Mouse (Mus musculus): ENCODE data around the gene Saysd1.

The Saysd1 gene

GRCm38 (mm10) chr14:20162686-20163085 is 24.4 kb upstream of the Saysd1 start:
- DNase-seq (ENCODE audit: low spot score) = no peak

DNA sequence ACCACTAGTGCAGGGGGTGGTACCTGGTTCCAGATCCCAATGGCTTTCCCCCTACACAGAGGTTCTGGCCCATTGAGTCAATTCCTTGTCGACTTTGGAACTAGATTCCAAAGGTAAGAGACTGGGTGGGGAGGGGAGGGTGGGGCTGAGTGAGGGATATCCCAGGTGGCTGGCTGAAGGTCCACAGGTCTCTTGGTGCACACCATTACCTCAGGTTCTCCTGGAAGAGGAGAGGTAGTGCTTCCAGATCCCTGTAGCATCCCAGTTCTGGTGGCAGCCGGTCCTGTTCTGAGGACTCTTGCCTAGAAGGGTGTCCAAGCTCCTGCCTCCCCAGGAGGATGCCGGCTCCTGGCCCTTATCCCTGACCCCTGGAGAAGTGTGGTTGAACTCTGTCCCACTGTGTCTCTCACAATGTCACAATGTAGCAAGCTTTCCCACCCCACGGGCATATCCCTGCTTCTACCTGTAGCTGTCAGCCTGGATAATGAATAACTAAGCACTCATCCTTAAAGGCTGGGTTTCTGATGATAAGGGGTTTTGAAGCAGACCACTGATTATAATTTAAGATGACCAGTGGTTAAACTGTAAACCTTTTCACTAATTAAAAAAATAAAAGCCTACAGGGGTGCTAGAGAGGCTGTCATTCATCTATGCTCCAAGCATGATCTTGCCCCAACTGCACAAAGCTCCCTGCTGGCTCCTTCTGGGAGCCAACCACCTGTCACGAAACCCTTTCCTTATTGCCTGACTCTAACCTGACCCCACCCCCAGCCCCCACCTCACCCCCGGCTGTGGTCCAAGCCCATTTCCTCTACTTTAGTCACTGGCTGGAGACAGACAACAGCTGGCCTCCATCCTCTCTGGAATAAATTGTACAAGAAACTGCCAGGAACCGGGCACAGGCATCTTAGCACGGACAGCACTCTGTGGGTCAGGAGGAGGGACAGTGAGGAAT is 20.7 kb upstream of the Saysd1 start:
- DNase-seq (ENCODE audit: low spot score) = no peak

DNA sequence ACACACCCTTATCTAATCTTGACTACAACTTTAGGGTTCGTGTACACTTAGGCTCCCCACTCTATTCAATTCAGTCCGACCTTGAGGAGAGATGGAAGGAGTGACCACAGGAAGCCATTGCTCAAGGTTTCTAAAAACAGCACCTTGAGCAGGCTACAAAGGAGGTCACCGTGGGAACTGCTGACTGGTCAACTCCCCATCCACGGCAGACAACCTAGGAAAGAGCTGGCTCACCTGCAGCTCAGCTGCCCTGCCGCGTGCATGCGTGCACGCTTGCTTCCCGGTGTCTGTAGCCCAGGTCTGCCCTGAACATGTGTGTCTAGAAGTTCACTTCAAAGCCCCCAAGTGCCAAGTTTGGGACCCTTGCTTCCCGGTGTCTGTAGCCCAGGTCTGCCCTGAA is 19.3 kb upstream of the Saysd1 start:
- no peak for DNase-seq (ENCODE audit: low spot score)

DNA sequence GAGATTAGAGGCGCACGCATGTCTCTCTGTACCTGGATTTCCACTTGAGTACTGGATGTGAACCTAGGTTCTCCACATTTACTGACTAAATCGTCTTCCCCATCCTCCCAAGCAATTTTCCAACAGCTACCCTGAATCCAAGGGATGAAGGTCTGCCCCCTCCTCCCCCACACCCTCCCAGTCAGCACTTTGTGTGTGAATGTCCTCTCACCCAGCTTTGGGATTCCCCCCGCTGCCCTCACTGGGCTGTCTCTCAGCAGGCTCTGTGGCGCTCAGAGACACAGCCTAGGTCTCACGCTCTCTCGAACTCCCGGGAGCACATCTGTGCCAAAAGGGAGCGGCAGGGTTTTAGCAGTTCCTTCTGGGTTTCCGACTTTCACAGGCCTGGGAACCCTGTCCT is 17.4 kb upstream of the Saysd1 start:
- no peak for DNase-seq (ENCODE audit: low spot score)

GRCm38 (mm10) chr14:20154937-20155336 is 16.6 kb upstream of the Saysd1 start:
- no peak for DNase-seq (ENCODE audit: low spot score)

DNA sequence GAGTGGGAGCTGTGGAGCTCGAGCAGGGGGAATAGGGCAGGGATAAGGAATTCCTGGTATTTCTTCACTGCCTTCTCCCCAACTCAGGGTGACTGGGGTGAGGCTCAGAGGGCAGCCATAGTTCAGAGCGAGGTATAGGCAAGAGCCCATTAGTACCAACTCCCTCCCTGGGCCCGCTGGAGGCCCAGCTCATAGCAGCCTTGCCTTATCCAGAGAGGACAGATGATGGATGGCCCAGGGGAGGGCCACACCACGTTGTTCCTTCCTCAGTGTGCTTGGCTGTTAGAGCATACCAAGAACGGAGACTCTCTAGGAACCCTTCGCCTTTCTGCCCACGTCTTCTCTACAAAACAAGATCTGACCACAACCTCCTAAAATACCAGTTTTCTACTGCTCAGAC is 15.9 kb upstream of the Saysd1 start:
- DNase-seq (ENCODE audit: low spot score) = no peak

GRCm38 (mm10) chr14:20149127-20150080 is 11.1 kb upstream of the Saysd1 start:
- DNase-seq (ENCODE audit: low spot score) = no peak

DNA sequence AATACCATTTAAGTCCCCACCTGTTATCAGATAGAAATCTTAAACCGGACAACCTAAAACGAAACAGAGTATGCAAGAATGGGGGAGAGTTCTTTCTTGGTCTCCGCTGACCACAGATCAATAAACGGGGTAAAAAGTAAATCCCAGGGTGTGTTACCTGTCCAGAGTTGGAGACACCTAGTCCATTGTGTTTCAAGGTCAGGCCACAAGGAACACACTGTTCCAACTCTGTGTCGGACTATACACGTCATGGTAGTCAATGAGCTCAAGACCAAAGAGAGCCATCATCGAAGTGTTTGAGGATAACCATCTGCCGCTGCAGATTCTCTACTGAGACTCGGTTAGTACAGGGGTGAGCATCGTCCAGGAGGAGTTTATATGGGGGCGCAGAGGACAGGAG is 10.2 kb upstream of the Saysd1 start:
- no peak for DNase-seq (ENCODE audit: low spot score)

DNA sequence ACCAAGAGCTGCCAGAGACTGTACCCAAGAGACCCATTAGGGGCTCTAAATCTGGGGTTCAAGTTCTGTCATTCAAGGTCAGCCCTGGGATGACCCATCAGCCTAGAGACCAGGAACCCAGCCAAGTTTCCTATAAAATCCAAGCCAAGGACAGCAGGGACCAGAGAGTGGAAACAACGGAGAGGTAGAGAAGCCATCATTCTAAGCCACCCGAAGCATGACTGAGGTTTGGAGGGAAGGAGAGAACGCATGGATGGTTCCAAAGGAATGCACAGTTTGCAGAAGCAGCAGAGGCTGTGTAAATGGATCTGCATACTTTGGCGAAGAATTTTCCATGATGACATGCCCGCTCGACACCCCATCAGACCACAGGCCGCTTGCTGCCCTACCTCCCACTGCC is 9.5 kb upstream of the Saysd1 start:
- no peak for DNase-seq (ENCODE audit: low spot score)

DNA sequence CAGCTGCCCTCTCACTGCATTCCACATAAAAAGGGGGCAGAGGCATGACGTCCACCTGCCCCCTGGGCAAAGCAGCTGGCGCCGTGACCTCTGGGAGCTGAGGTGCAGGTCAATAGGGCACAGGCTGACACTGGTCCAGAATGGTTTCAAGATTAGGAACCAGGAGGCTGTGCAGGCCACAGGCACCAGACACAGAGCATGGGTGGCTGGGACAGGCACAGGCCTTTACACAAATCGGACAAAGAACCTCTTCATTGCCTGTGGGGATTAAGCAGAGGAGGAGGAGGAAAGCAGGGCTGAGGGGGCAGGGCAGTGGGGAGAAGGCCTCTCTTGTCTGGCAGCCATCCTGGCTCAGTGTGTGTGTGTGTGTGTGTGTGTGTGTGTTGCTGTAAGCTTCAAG is 5.8 kb upstream of the Saysd1 start:
- peak; percentile 13 for DNase-seq (ENCODE audit: low spot score)

- DNase-seq (ENCODE audit: low spot score) = no peak
Measured at GRCm38 (mm10) chr14:20134965-20135671, 3.2 kb downstream of the Saysd1 start.

- DNase-seq (ENCODE audit: low spot score) = no peak
Measured at GRCm38 (mm10) chr14:20128162-20128561, 10.2 kb downstream of the Saysd1 start.

DNA sequence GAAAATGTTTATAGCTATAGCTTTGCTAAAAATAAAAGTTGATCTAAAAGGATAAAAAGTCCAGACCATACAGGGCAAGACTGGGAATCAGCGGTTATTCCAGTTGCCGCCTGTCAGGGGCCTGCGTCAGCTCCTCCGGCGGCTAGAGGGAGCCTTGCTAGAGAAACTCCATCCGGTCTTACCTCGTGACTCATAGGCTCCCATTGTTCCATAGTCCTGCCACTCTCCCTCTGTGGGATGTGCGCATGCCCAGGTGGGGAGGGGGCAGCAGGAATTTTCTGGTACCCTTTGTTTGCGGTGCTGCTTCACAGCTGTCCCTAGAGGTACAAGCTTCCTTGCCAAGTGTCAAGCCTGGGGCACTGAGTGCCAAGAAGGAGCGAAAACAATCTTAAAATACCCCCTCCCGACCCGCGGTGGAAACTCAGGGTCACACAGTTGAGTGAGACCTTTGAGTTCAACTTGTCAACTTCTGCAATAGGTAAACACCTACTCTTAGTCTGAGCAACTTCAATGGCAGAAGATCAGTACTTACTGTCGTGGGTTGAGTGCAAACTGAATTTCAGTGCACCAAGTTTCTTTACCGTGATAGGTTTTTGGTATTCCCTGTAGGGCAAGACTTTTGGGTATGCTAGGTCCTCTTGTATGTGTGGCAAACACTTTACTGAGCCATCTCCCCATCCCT is 10.8 kb downstream of the Saysd1 start:
- no peak for DNase-seq (ENCODE audit: low spot score)

- DNase-seq (ENCODE audit: low spot score) = no peak
Measured at GRCm38 (mm10) chr14:20120868-20121267, 17.5 kb downstream of the Saysd1 start.

DNA sequence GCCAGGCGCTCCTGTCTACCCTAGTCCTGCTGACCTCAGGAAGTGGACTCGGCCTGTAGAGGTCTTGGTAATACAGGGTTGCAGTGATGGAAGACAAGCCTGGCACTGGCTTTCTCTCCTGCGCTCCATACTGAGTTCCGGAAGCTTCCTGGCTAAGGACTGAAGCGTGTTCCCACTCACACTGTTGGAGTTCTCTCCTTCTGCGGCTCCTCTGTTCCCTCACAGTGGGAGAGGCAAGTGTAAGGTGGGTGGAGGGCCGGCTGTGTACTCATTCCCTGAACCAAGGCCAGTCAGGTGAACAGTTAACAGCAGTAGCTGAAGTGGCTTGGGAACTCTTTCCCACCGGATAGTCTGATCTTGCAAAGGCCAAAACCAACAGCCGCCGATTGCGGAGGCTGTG is 18.3 kb downstream of the Saysd1 start:
- DNase-seq (ENCODE audit: low spot score) = no peak

DNA sequence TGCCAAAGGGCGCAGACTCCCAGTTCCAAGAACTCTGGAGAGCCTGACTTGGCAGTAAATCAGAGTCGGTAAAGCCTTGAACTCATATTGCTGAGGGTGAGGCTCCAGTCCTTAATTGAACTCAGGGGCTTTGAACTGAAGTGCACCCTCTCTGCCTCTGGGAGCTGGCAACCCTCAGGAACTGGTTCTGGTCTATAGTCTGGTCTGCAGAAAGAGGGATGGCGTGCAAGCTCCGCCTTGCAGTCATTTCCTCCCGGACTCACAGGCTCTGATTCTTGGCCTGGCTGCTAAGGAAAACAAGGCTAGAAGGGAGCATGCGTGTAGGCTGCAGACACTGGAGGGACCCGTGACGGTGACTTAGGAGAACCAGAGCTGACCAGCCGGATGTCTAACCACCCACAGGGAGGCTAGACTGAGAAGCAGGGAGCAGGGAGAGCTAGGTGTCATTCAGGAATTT is 22.2 kb downstream of the Saysd1 start:
- DNase-seq (ENCODE audit: low spot score) = no peak

- DNase-seq (ENCODE audit: low spot score) = no peak
Measured at GRCm38 (mm10) chr14:20114951-20115350, 23.4 kb downstream of the Saysd1 start.

- DNase-seq (ENCODE audit: low spot score) = peak; percentile 78
Measured at GRCm38 (mm10) chr14:20113964-20114363, 24.4 kb downstream of the Saysd1 start.

- DNase-seq (ENCODE audit: low spot score) = no peak
Measured at GRCm38 (mm10) chr14:20113189-20113961, 25.0 kb downstream of the Saysd1 start.

DNA sequence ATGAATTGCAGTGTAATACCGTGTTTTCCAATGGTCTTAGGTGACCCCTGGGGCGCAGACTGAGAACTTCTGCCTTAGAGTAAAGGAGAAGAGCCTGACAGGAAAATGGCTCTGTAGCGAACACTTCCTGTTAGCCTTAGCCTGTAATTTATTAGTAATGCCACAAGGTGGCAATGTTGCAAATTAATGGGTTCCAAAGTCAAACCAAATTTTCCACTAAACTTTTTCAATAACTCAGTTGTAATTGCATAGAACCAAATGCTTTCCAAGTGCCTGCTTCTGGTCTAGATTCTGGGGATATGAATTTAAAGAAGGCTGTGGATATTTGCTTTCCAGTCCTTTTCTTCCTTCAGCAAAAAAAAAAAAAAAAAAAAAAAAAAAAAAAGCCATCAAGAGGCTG is 26.1 kb downstream of the Saysd1 start:
- DNase-seq (ENCODE audit: low spot score) = no peak

GRCm38 (mm10) chr14:20110945-20111344 is 27.4 kb downstream of the Saysd1 start:
- DNase-seq (ENCODE audit: low spot score) = no peak
